ENCODE assay signal across 18 mouse cellular contexts in the genomic region with DNA sequence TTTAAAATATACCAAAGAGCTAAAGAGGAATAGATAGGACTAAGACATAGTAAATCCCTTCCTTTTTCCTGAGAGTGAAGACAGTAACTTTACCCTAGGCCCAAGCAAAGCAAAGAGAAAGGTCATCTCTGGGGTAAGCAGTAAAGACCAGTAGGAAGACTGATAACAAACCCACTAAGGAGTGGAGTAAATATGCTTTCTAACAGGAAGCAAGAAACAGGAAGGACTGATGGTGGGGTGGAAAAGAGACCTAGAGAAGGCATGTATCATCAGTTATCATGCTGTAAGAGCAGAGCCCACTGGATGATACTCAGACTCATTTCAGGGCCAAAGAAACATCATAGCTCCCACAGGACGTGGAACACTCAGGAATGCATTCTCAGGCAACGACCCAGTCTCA. TPM values are rescaled to one million over a fixed set of nuclear protein-coding genes. Genes with fewer than 3 reads are reported as not detected.
DNase-seq lines count a peak whose midpoint lies in the region; ATAC-seq and TF ChIP-seq lines count a peak whose summit lies in the region.
"Had no signal": no experiment of that assay in that cellular context is flagged by ENCODE, and none has a peak within 500 bp of the region (broad histone marks: within the 10 kb centered on the region; RNA-seq: fewer than 3 reads in every experiment).

No protein-coding gene starts in this region.

- H3K4me1 ChIP-seq in liver, embryonic 14.5 days (replicated peaks; ENCODE audit: control insufficient read depth in 2 of 2, insufficient read depth in 2 of 2, low read length in 1 of 2) = peaks cover 0 to 15% of the 10 kb centered on the region in 2 experiments; a peak in 3 of 4 replicates
- peaks cover 65% of the 10 kb centered on the region for H3K4me1 ChIP-seq in liver, embryonic 12.5 days
- peaks cover 10% of the 10 kb centered on the region for H3K4me1 ChIP-seq in liver, embryonic 16.5 days (ENCODE audit: control insufficient read depth, low read depth, low read length)

- H3K27me3 ChIP-seq in liver, embryonic 14.5 days (ENCODE audit: control insufficient read depth, insufficient read depth, low read length) = no peaks in the 10 kb centered on the region
- no peaks in the 10 kb centered on the region for H3K27me3 ChIP-seq in liver, embryonic 12.5 days (replicated peaks)
- H3K27me3 ChIP-seq in liver, embryonic 16.5 days (ENCODE audit: control insufficient read depth, insufficient read depth, low read depth, low read length) = no peaks in the 10 kb centered on the region
- H3K27me3 ChIP-seq: heart, embryonic 15.5 days; hindbrain, embryonic 13.5 days; limb, embryonic 12.5 days; lung, embryonic 15.5 days; neural tube, embryonic 12.5 days had no signal

- intact Hi-C loops in gastrocnemius, adult 2 months (cut with DNase I) = no loop called here

- no peak for TF ChIP-seq CTCF in gastrocnemius, adult 2 months (IDR thresholded peaks at IDR 0.05)
- TF ChIP-seq CTCF in liver, embryonic 14.5 days (IDR thresholded peaks at IDR 0.05; ENCODE audit: low read depth) = no peak

- H3K9ac ChIP-seq in liver, embryonic 14.5 days (replicated peaks) = no peak overlapping the region
- H3K9ac ChIP-seq in liver, embryonic 12.5 days = no peak overlapping the region
- no peak overlapping the region for H3K9ac ChIP-seq in liver, embryonic 16.5 days (ENCODE audit: low read depth, low read length)
- H3K9ac ChIP-seq: heart, embryonic 15.5 days; hindbrain, embryonic 13.5 days; limb, embryonic 12.5 days; lung, embryonic 15.5 days; neural tube, embryonic 12.5 days had no signal

- no peak for DNase-seq in gastrocnemius, adult 2 months
- no peak for DNase-seq in gastrocnemius, postnatal 25 days
- no peak for DNase-seq in liver, embryonic 14.5 days (ENCODE audit: low read depth in 3 of 3, low spot score in 3 of 3)
- DNase-seq in cerebellum, postnatal 36 days = no peak
- DNase-seq in adrenal gland, adult 2 months = no peak
- DNase-seq: cerebellum, postnatal 14 days; kidney, adult 11 months; kidney, postnatal 25 days; spleen, adult 18-20 months had no signal

- no peak overlapping the region for H3K4me2 ChIP-seq in liver, embryonic 14.5 days (ENCODE audit: low read depth)
- no peak overlapping the region for H3K4me2 ChIP-seq in liver, embryonic 12.5 days
- no peak overlapping the region for H3K4me2 ChIP-seq in liver, embryonic 16.5 days (ENCODE audit: low read depth, low read length)
- H3K4me2 ChIP-seq: heart, embryonic 15.5 days; hindbrain, embryonic 13.5 days; limb, embryonic 12.5 days; lung, embryonic 15.5 days; neural tube, embryonic 12.5 days had no signal

- no peak overlapping the region for H3K4me3 ChIP-seq in gastrocnemius, adult 2 months
- H3K4me3 ChIP-seq in liver, embryonic 14.5 days (ENCODE audit: insufficient read depth in 1 of 2, low read depth in 2 of 2, low read length in 2 of 2) = no peak overlapping the region
- no peak overlapping the region for H3K4me3 ChIP-seq in liver, embryonic 12.5 days
- H3K4me3 ChIP-seq in liver, embryonic 16.5 days (ENCODE audit: low read depth, low read length) = no peak overlapping the region
- H3K4me3 ChIP-seq: heart, embryonic 15.5 days; hindbrain, embryonic 13.5 days; limb, embryonic 12.5 days; lung, embryonic 15.5 days; neural tube, embryonic 12.5 days had no signal

- no peaks in the 10 kb centered on the region for H3K36me3 ChIP-seq in liver, embryonic 14.5 days (replicated peaks; ENCODE audit: control insufficient read depth, insufficient read depth, low read depth)
- no peaks in the 10 kb centered on the region for H3K36me3 ChIP-seq in liver, embryonic 12.5 days
- H3K36me3 ChIP-seq in liver, embryonic 16.5 days (ENCODE audit: control insufficient read depth, insufficient read depth) = no peaks in the 10 kb centered on the region
- H3K36me3 ChIP-seq: heart, embryonic 15.5 days; hindbrain, embryonic 13.5 days; limb, embryonic 12.5 days; lung, embryonic 15.5 days; neural tube, embryonic 12.5 days had no signal

- 19% methylated on average over 2 of the region's 2 CpGs for WGBS in liver, embryonic 14.5 days (ENCODE audit: insufficient replicate concordance)
- 15% methylated on average over 2 of the region's 2 CpGs for WGBS in liver, embryonic 12.5 days (ENCODE audit: insufficient replicate concordance)
- WGBS in liver, embryonic 16.5 days (ENCODE audit: insufficient replicate concordance) = 38% methylated on average over 2 of the region's 2 CpGs

- H3K9me3 ChIP-seq in liver, embryonic 14.5 days (ENCODE audit: control insufficient read depth, low read length) = no peaks in the 10 kb centered on the region
- no peaks in the 10 kb centered on the region for H3K9me3 ChIP-seq in liver, embryonic 12.5 days (replicated peaks)
- no peaks in the 10 kb centered on the region for H3K9me3 ChIP-seq in liver, embryonic 16.5 days (replicated peaks; ENCODE audit: control insufficient read depth, low read length)
- H3K9me3 ChIP-seq: heart, embryonic 15.5 days; hindbrain, embryonic 13.5 days; limb, embryonic 12.5 days; lung, embryonic 15.5 days; neural tube, embryonic 12.5 days had no signal

- ATAC-seq in liver, embryonic 14.5 days (ENCODE audit: insufficient read depth) = 0 out of 2 replicates have a peak, but pooled peaks have one; percentile 21
- ATAC-seq in liver, embryonic 12.5 days = no peak
- peak; percentile 43 for ATAC-seq in liver, embryonic 16.5 days (ENCODE audit: low read depth)
- no peak for ATAC-seq in megakaryocyte-erythroid progenitor cell, adult 5-6 weeks (replicated peaks; ENCODE audit: low FRiP score, low TSS enrichment, poor library complexity, severe bottlenecking)
- ATAC-seq: forebrain, embryonic 14.5 days had no signal

- H3K27ac ChIP-seq in gastrocnemius, adult 2 months = peak overlapping the region; percentile 51; the same call in 1 of the 2 replicates
- no peak overlapping the region for H3K27ac ChIP-seq in liver, embryonic 14.5 days
- no peak overlapping the region for H3K27ac ChIP-seq in liver, embryonic 12.5 days
- H3K27ac ChIP-seq in liver, embryonic 16.5 days (ENCODE audit: low read length) = no peak overlapping the region
- H3K27ac ChIP-seq: heart, embryonic 15.5 days; hindbrain, embryonic 13.5 days; limb, embryonic 12.5 days; lung, embryonic 15.5 days; neural tube, embryonic 12.5 days had no signal

- TF ChIP-seq EP300 in liver, embryonic 14.5 days (IDR thresholded peaks at IDR 0.05; ENCODE audit: low read depth) = no peak

RNA-seq across cellular contexts. Expression of a gene that starts 10.4 kb away (rescaled TPM):
- total RNA-seq in gastrocnemius, adult 2 months (2021) = 100 to 1,000 TPM; 140 to 141 TPM
- 100 to 1,000 TPM; 102 to 104 TPM for total RNA-seq in gastrocnemius, postnatal 25 days (2021)
- polyA plus RNA-seq in liver, embryonic 14.5 days (2012; rRNA removed) = 5.7 and 6.3 TPM in 2 replicates
- 16.0 and 17.2 TPM in 2 replicates for polyA plus RNA-seq in liver, embryonic 14.5 days (2014; fragmentation: Nextera tagmentation; extraction: Ambion mirVana)
- polyA plus RNA-seq in liver, embryonic 12.5 days (2016; fragmentation: Nextera tagmentation; extraction: Ambion mirVana) = 34.0 and 36.3 TPM in 2 replicates
- 13.0 and 15.4 TPM in 2 replicates for polyA plus RNA-seq in liver, embryonic 16.5 days (2015; fragmentation: Nextera tagmentation; extraction: Ambion mirVana)
- total RNA-seq in megakaryocyte-erythroid progenitor cell, adult 5-6 weeks (2014; fragmentation: Nextera tagmentation) = 13.0 and 14.7 TPM in 2 replicates
- total RNA-seq in megakaryocyte-erythroid progenitor cell, adult 5-6 weeks (2017) = 19.3 and 20.6 TPM in 2 replicates
- total RNA-seq in adrenal gland, adult 2 months (2021) = 100 to 1,000 TPM; 163 to 167 TPM
- 90.5 and 90.9 TPM in 2 replicates for polyA plus RNA-seq in adrenal gland, adult 2 months (2012; rRNA removed)

Comparison
In these comparisons a context has a peak if more than half of its experiments do, and no peak if none do; other contexts are left out.
1. ATAC-seq: peak in liver, embryonic 14.5 days (single experiment) and liver, embryonic 16.5 days (single experiment); none in liver, embryonic 12.5 days (single experiment) and megakaryocyte-erythroid progenitor cell, adult 5-6 weeks (single experiment).
2. RNA of a gene that starts 10.4 kb away (total RNA-seq): 163 to 167 TPM in adrenal gland, adult 2 months, 140 to 141 TPM in gastrocnemius, adult 2 months and 102 to 104 TPM in gastrocnemius, postnatal 25 days; 13.0 to 20.6 TPM in megakaryocyte-erythroid progenitor cell, adult 5-6 weeks; every median in the first group is over 4 times any median in the second.